ENCODE assay signal across 19 mouse cellular contexts in the genomic region with DNA sequence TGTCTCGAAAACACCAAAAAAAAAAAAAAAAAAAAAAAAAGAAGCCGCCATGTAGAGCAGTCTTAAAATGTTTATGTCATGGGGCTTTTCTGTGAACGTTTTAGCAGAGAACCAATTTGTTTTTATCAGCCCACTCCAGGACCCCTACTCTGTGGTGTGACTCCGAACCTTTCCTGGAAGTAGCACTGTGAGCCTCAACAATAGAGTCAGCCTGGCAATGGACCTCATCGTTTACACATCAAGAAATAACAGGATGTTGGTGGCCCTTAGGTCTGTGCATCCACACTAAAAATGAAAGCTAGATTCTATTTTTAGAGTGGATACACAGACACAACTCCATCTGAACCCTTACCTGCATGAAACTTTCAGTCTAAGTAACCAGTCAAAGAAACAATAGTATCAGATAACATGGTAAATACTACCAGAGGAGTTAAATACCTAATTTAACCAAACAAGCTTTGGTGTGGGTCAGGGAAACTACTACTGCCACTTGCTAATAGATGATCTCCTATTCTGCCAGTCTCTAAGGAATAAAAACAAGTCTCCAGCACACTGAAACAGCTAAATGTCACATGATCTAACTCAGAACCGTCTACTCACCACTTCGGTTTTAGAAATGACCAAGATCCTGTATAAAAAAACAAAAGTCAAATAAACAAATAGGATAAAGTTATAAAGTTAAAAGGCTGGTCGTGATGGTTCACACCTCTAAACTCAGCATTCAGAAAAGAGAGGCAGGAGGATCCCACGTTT.
DNase-seq lines count a peak whose midpoint lies in the region; ATAC-seq and TF ChIP-seq lines count a peak whose summit lies in the region.
"Had no signal": no experiment of that assay in that cellular context is flagged by ENCODE, and none has a peak within 500 bp of the region (broad histone marks: within the 10 kb centered on the region; RNA-seq: fewer than 3 reads in every experiment).

No protein-coding gene starts in this region.

- TF ChIP-seq EP300 in liver, postnatal 0 days (IDR thresholded peaks at IDR 0.05; ENCODE audit: low read depth): no peak

- 52% methylated on average over 9 of the region's 9 CpGs for whole genome bisulfite sequencing in liver, postnatal 0 days (ENCODE audit: insufficient replicate concordance)
- WGBS in liver, embryonic 11.5 days: 58% methylated on average over 8 of the region's 9 CpGs
- 74% methylated on average over 9 of the region's 9 CpGs for WGBS in limb, embryonic 10.5 days

- TF ChIP-seq CTCF in liver, postnatal 0 days (IDR thresholded peaks at IDR 0.05; ENCODE audit: low read depth): no peak

- no peaks in the 10 kb centered on the region; the same call in 1 of the 2 replicates for H3K36me3 ChIP-seq in liver, postnatal 0 days (replicated peaks; ENCODE audit: insufficient read depth, low read length)
- H3K36me3 ChIP-seq in liver, embryonic 11.5 days (ENCODE audit: control insufficient read depth, insufficient read depth, low read length): no peaks in the 10 kb centered on the region
- no peaks in the 10 kb centered on the region for H3K36me3 ChIP-seq in limb, embryonic 10.5 days
- H3K36me3 ChIP-seq: embryonic facial prominence, embryonic 12.5 days had no signal

- no peak overlapping the region for H3K9ac ChIP-seq in liver, postnatal 0 days (replicated peaks)
- no peak overlapping the region for H3K9ac ChIP-seq in liver, embryonic 11.5 days (ENCODE audit: low read depth, low read length)
- H3K9ac ChIP-seq: embryonic facial prominence, embryonic 12.5 days; forebrain, postnatal 0 days had no signal

- no peaks in the 10 kb centered on the region for H3K27me3 ChIP-seq in liver, postnatal 0 days (ENCODE audit: insufficient read depth, low read length)
- H3K27me3 ChIP-seq in liver, embryonic 11.5 days (replicated peaks; ENCODE audit: control insufficient read depth, insufficient read depth, low read length): no peaks in the 10 kb centered on the region
- no peaks in the 10 kb centered on the region for H3K27me3 ChIP-seq in limb, embryonic 10.5 days (ENCODE audit: low read depth, poor library complexity, severe bottlenecking)
- H3K27me3 ChIP-seq: embryonic facial prominence, embryonic 12.5 days had no signal

- H3K4me3 ChIP-seq in liver, postnatal 0 days (ENCODE audit: low read depth, low read length): no peak overlapping the region
- H3K4me3 ChIP-seq in liver, embryonic 11.5 days (ENCODE audit: low read depth, low read length): no peak overlapping the region
- no peak overlapping the region for H3K4me3 ChIP-seq in limb, embryonic 10.5 days
- H3K4me3 ChIP-seq: embryonic facial prominence, embryonic 12.5 days had no signal

- no peaks in the 10 kb centered on the region for H3K9me3 ChIP-seq in liver, postnatal 0 days (ENCODE audit: low read length)
- H3K9me3 ChIP-seq in liver, embryonic 11.5 days (ENCODE audit: control insufficient read depth, low read length): no peaks in the 10 kb centered on the region
- H3K9me3 ChIP-seq in limb, embryonic 10.5 days (replicated peaks): no peaks in the 10 kb centered on the region
- H3K9me3 ChIP-seq: embryonic facial prominence, embryonic 12.5 days had no signal

- DNase-seq in liver, postnatal 0 days: no peak
- no peak for DNase-seq in liver, embryonic 11.5 days (ENCODE audit: low spot score)
- DNase-seq in B cell, adult 2 months: peak; percentile 15 to 22
- peak; percentile 48 for DNase-seq in lung, postnatal 25 days (ENCODE audit: low spot score)
- no peak for DNase-seq in limb, embryonic 10.5 days (ENCODE audit: low spot score)
- DNase-seq in cerebellum, postnatal 25 days: no peak
- DNase-seq: adrenal gland, postnatal 10 days; cerebellum, adult 2 months; forebrain, postnatal 0 days; heart, postnatal 14 days; kidney, adult 18-20 months; kidney, postnatal 4 days; liver; right cerebral cortex, postnatal 14 days had no signal

- ATAC-seq in liver, postnatal 0 days: no peak
- no peak for ATAC-seq in liver, embryonic 11.5 days (replicated peaks; ENCODE audit: low FRiP score)
- ATAC-seq in CD4-positive, CD25-positive, alpha-beta regulatory T cell, adult 4 months: peak; percentile 77
- ATAC-seq: forebrain, postnatal 0 days; hindbrain, embryonic 16.5 days had no signal

- no peak overlapping the region for H3K4me2 ChIP-seq in liver, postnatal 0 days (ENCODE audit: low read depth, low read length)
- H3K4me2 ChIP-seq in liver, embryonic 11.5 days: no peak overlapping the region
- H3K4me2 ChIP-seq: embryonic facial prominence, embryonic 12.5 days; midbrain, embryonic 11.5 days had no signal

- H3K4me1 ChIP-seq in liver, postnatal 0 days (ENCODE audit: insufficient read depth): no peaks in the 10 kb centered on the region
- no peaks in the 10 kb centered on the region for H3K4me1 ChIP-seq in liver, embryonic 11.5 days (replicated peaks; ENCODE audit: control insufficient read depth, insufficient read depth, low read length)
- H3K4me1 ChIP-seq in limb, embryonic 10.5 days: peaks cover 4% of the 10 kb centered on the region

- H3K27ac ChIP-seq in liver, postnatal 0 days (ENCODE audit: low read depth): 0 out of 2 replicates have a peak overlapping the region, but pooled peaks have one; percentile 4
- H3K27ac ChIP-seq in liver, embryonic 11.5 days (ENCODE audit: low read depth, low read length): no peak overlapping the region
- no peak overlapping the region for H3K27ac ChIP-seq in limb, embryonic 10.5 days
- H3K27ac ChIP-seq: embryonic facial prominence, embryonic 12.5 days; macrophage had no signal

Comparison
In these comparisons a context has a peak if more than half of its experiments do, and no peak if none do; other contexts are left out.
1. DNase-seq: peak in B cell, adult 2 months (2 of 2) and lung, postnatal 25 days (single experiment); none in liver, postnatal 0 days (single experiment), liver, embryonic 11.5 days (single experiment), limb, embryonic 10.5 days (single experiment) and cerebellum, postnatal 25 days (0 of 2).